Mouse (Mus musculus) ES-E14 (cell line): ENCODE results near the gene Ankrd52. TPM values are rescaled to one million over a fixed set of nuclear protein-coding genes. Genes with fewer than 3 reads are reported as not detected.

ENCODE experiments used
- DNase-seq: peaks from one replicate; pipeline ENCODE4 v3.0.0-alpha.2; 2013; ENCODE audit warnings: low read depth, low spot score
- H3K27ac ChIP-seq: 2 replicates; pipeline ENCODE4 v1.5.1; 2012; ENCODE audit warnings: low read depth, mild to moderate bottlenecking, low read length, moderate library complexity, mixed read lengths; ENCODE audit not compliant: poor library complexity, insufficient read depth, severe bottlenecking
- H3K36me3 ChIP-seq: 2 replicates; pipeline ENCODE4 v1.6.1; 2012; ENCODE audit warnings: mild to moderate bottlenecking, low read length, moderate library complexity, mixed read lengths; ENCODE audit not compliant: control insufficient read depth, poor library complexity, insufficient read depth, severe bottlenecking
- H3K4me1 ChIP-seq, 2 experiments: fragments of 150-350 bp in 1 of 2; sonication (generic) in 1 of 2; 2 replicates each; pipeline ENCODE4 v1.6.1; 2012; ENCODE audit warnings: low read length in 2 of 2, mild to moderate bottlenecking in 1 of 2, mixed read lengths in 1 of 2; ENCODE audit not compliant: control insufficient read depth in 2 of 2, insufficient read depth in 2 of 2, poor library complexity in 1 of 2
- H3K4me3 ChIP-seq, 2 experiments: fragments of 150-350 bp in 1 of 2; sonication (generic) in 1 of 2; 2 replicates each; pipeline ENCODE4 v1.5.1; 2012; ENCODE audit warnings: low read length in 2 of 2, low read depth in 1 of 2, mild to moderate bottlenecking in 1 of 2, mixed read lengths in 1 of 2; ENCODE audit not compliant: insufficient read depth in 1 of 2, poor library complexity in 1 of 2, severe bottlenecking in 1 of 2
- H3K9ac ChIP-seq: 2 replicates; pipeline ENCODE4 v1.6.1; 2012; ENCODE audit warnings: low read depth, mild to moderate bottlenecking, low read length, mixed read lengths; ENCODE audit not compliant: poor library complexity, insufficient read depth, severe bottlenecking
- H3K9me3 ChIP-seq: fragments of 150-350 bp; sonication (generic); 2 replicates; pipeline ENCODE4 v1.6.1; 2012; ENCODE audit warnings: low read depth, mild to moderate bottlenecking, low read length; ENCODE audit not compliant: control insufficient read depth, insufficient read depth
- CHD2 ChIP-seq: IDR thresholded peaks from 2 replicates; pipeline ENCODE4 v1.6.1; 2014; ENCODE audit warnings: mild to moderate bottlenecking, low read depth, low read length, inconsistent platforms
- HCFC1 ChIP-seq: IDR thresholded peaks from 2 replicates; pipeline ENCODE4 v1.6.1; 2012; ENCODE audit warnings: low read length, inconsistent platforms, borderline replicate concordance; ENCODE audit not compliant: insufficient read depth
- MAFK ChIP-seq: IDR thresholded peaks from 2 replicates; pipeline ENCODE4 v1.6.1; 2014; ENCODE audit warnings: mild to moderate bottlenecking, low read depth, low read length, inconsistent platforms; ENCODE audit not compliant: insufficient read depth
- ZC3H11A ChIP-seq: IDR thresholded peaks from 2 replicates; pipeline ENCODE4 v1.6.1; 2012; ENCODE audit warnings: low read depth, mild to moderate bottlenecking, inconsistent platforms, low read length, borderline replicate concordance
- ZNF384 ChIP-seq: IDR thresholded peaks from 2 replicates; pipeline ENCODE4 v1.6.1; 2012; ENCODE audit warnings: low read depth, low read length, inconsistent platforms
- in situ Hi-C, 2 experiments: fragments of 600-800 bp; cut with MboI; formaldehyde crosslinking; loops; one replicate each; pipeline ENCODE4 v1.15.1; 2025; ENCODE audit warnings: low sequenced_read_pairs in 2 of 2, inconsistent platforms in 1 of 2; ENCODE audit not compliant: unreplicated experiment in 2 of 2
- total RNA-seq: library from RNA; depleted of rRNA; stranded (reverse); fragments of 300-350 nt; gene quantifications from 2 replicates; pipeline ENCODE4 v1.2.3, GENCODE M21; 2012

Ankrd52 gene
- total RNA-seq, 1 experiment, result 11.4 TPM

- Histone ChIP-seq H3K27ac (peak overlapping the region; percentile 10; the same call in 1 of the 2 replicates), H3K4me3 (peak overlapping the region; percentile 83 to 96), H3K4me1 (peaks cover 3 to 6% of the 10 kb centered on the region in 2 experiments; a peak in 2 of 4 replicates), H3K9me3 (no peaks in the 10 kb centered on the region), H3K36me3 (peaks cover 18% of the 10 kb centered on the region), H3K9ac (peak overlapping the region; percentile 97)
- DNase-seq, result no peak
- TF ChIP-seq ZC3H11A (no peak), HCFC1 (peak; percentile 56; the same call in 1 of the 2 replicates)
- in situ Hi-C loops, result no loop called here
Observed at GRCm38 (mm10) chr10:128377222-128377939, 466 bp downstream of the Ankrd52 start.

GRCm38 (mm10) chr10:128377940-128378448 is 1.1 kb downstream of the Ankrd52 start:
- peaks cover 24% of the 10 kb centered on the region for H3K36me3 ChIP-seq
- in situ Hi-C loops, result no loop called here

GRCm38 (mm10) chr10:128378462-128378861 is 1.5 kb downstream of the Ankrd52 start:
- Histone ChIP-seq H3K4me1 (peaks cover 0 to 4% of the 10 kb centered on the region in 2 experiments; a peak in 1 of 4 replicates), H3K9ac (no peak overlapping the region), H3K36me3 (peaks cover 29% of the 10 kb centered on the region), H3K27ac (no peak overlapping the region), H3K9me3 (no peaks in the 10 kb centered on the region), H3K4me3 (no peak overlapping the region)
- TF ChIP-seq CHD2 (no peak), HCFC1 (no peak), MAFK (no peak), ZNF384 (no peak), ZC3H11A (no peak)
- in situ Hi-C loops, result no loop called here
- no peak for DNase-seq

More at GRCm38 (mm10) chr10:128377940-128378448, 1.1 kb downstream of the Ankrd52 start:
- Histone ChIP-seq H3K4me1 (peaks cover 3 to 5% of the 10 kb centered on the region in 2 experiments; a peak in 2 of 4 replicates), H3K4me3 (peak overlapping the region; percentile 83 to 96), H3K9ac (peak overlapping the region; percentile 97; the same call in 1 of the 2 replicates), H3K9me3 (no peaks in the 10 kb centered on the region), H3K27ac (no peak overlapping the region)
- DNase-seq, result no peak
- TF ChIP-seq CHD2, result no peak
- no peak for TF ChIP-seq HCFC1
- no peak for TF ChIP-seq ZC3H11A
- no peak for TF ChIP-seq ZNF384
- TF ChIP-seq MAFK, result no peak

- no peak overlapping the region for H3K4me3 ChIP-seq
- TF ChIP-seq HCFC1 (no peak), MAFK (no peak), ZC3H11A (no peak), CHD2 (no peak), ZNF384 (no peak)
- H3K9ac ChIP-seq, result no peak overlapping the region
- no peaks in the 10 kb centered on the region for H3K9me3 ChIP-seq
- no peak overlapping the region for H3K27ac ChIP-seq
- peaks cover 36% of the 10 kb centered on the region for H3K36me3 ChIP-seq
- in situ Hi-C loops, result no loop called here
- no peak for DNase-seq
- H3K4me1 ChIP-seq, result peaks cover 0 to 4% of the 10 kb centered on the region in 2 experiments; a peak in 1 of 4 replicates
Observed at GRCm38 (mm10) chr10:128379260-128379659, 2.3 kb downstream of the Ankrd52 start.
